Mouse (Mus musculus): ENCODE data around the gene Cfap44.

Gene Cfap44

GRCm38 (mm10) chr16:44394577-44395243 is at the start of gene Cfap44:
Gene Cfap44 (plus strand): TSS chr16:44394796.
- DNase-seq, result peak; percentile 45

GRCm38 (mm10) chr16:44347071-44347901 is 47.3 kb upstream of the Cfap44 start, which contains the start of gene Spice1:
Gene Spice1 (plus strand): TSS chr16:44347121.
- DNase-seq, result peak; percentile 93

DNA sequence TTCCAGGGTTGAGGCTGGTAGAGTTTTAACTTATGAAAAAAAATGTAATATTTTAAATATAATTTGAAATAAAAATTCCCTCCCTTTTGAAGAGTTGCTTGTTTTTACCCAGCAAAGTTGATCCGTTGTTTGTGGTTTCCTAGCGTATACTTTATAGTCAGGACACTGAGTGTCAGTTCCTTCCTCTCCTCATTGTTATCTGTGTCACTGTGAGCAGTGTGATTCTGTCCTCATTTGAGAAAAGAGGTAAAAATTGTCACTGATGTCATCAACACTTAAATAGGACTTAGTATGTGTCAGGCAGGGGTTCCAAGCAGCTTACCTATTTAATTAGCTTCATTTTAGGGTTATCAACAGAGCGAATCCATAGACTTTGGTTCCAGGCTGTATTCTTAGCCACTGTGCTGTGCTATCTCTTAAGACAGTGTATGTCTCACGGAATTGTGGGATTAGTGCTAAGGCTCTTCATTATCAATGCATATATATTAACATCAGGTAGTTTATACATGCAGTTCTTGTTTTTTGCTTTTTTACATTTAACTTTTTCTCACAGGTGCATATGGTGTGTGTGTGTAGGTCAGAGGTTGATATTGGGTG is 44.7 kb upstream of the Cfap44 start:
- DNase-seq, result no peak

DNA sequence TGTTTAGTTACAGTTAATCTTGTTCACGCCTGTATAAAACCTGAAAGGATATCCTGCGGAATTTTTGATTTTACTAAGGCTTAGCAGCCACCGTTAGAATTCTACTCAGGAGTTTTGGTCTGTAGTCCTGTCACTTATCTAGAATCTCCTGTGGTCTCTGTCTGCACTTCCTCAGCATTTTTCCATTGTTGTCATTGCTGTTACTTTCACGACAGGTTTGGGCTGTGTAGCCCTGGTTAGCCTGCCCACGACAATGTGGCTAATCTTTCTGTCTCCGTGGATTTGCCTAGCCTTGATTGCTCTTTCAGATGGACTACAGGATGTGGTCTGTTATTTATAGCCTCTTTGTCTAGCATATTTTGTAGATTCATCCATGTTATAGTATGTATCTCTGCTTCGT is 38.3 kb upstream of the Cfap44 start:
- DNase-seq, result no peak

DNA sequence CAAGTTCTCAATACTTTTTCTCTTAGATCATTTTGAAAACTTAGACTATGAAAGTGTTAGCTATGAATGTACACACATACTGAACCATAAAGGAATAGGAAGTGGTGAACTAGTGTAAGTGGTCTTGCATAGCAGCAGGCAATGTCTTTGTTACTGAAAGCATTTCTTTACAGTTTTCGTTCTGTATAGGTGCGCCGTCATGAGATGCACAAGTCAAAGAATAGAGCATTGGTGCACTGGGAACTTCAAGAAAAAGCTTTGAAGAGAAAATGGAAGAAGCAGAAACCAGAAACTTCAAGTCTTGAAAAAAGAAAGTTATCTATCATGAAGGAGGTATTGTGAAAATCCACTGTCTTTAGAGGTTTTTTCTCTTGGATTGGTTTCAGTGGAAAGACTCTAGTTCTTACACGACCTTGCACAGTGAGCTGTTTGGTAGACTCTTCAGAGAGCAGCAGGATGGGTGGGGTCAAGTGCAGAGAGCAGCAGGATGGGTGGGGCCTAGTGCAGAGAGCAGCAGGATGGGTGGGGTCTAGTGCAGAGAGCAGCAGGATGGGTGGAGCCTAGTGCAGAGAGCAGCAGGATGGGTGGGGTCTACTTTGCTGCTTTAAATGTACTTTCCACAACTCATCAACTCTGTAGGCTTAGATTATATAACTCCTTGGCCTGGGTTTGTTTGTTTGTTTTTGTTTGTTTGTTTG is 36.9 kb upstream of the Cfap44 start:
- DNase-seq, result no peak

GRCm38 (mm10) chr16:44361921-44362890 is 32.4 kb upstream of the Cfap44 start:
- peak; percentile 48 for DNase-seq

DNA sequence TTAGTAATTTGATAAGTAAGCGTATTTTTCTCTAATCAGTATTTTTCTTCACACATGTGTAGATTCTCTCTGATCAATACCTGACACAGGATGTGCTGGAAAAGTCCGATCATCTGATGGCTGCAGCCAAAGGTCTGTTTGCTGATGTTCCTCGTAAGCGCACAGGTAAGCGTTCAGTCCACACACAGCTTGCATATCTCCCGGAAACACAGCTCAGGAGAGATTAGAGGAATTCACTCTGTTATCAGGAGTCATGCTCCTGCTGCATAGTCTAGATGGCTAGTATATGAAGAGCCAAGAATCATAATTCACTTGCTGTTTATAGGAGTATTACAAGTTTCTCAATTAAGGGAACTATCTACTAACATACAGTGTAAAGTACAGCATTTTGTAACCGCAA is 29.1 kb upstream of the Cfap44 start:
- DNase-seq, result no peak

DNA sequence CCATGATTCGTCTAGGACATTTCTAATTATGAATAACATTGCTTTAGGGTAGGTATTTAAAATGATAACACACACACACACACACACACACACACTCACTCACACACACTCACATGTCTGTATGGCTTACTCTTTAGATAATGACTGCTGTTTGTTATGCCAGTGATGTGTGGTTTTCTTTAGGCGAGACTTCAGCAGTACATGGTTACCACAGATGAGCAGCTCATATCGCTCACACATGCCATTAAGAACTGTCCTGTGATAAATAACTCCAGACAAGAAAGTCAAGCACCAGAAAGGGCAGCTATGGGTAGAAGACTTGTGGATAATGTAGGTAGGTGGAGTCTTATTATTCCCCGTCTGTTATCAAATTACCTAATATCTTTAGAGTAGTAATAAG is 19.1 kb upstream of the Cfap44 start:
- DNase-seq, result no peak

DNA sequence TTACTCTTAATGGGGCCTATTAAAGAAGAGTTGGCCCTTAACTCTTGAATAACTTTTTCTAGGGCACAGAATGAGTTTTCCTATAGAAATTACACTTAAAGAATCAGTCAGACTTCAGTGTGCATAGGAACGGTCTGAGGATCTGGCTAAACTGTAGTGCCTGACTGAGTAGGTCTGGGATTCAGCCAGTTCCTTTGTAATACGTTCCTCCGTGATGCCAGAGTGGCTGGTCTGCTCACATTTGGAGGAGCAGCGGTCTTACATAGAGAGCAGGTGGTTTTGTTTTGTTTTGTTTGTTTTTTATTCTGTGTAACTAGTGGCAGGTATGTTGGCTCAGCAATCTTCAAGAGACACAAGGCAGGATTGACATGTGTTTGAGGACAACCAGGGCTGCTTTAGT is 14.6 kb upstream of the Cfap44 start:
- no peak for DNase-seq

- no peak for DNase-seq
These were observed 13.0 kb upstream of the Cfap44 start for GRCm38 (mm10) chr16:44381578-44381977.

- DNase-seq, result no peak
These were observed 11.0 kb upstream of the Cfap44 start for GRCm38 (mm10) chr16:44383549-44383948.

- no peak for DNase-seq
These were observed 10.3 kb upstream of the Cfap44 start for GRCm38 (mm10) chr16:44384251-44384650.

GRCm38 (mm10) chr16:44391877-44392548 is 2.6 kb upstream of the Cfap44 start:
- peak; percentile 14 for DNase-seq

GRCm38 (mm10) chr16:44404933-44405332 is 10.3 kb downstream of the Cfap44 start:
- DNase-seq, result no peak

DNA sequence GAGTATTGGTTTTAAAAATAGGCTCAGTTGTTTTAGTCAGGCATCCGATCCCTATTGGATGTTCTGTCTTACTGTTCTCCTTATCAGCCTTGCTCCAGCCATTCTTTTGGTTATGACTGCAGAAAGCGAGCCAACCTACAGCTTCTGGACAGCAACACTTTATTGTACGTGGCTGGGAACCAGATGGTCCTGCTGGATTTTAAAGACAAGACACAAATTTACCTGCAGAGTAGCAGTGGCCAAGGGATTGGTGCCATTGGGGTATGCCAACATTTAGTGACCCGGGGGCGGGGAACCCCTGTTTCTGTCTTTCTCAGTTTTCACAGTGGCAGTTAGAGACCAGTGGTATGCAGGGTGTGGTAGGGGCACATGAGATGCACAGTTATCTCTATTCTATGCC is 12.6 kb downstream of the Cfap44 start:
- DNase-seq, result peak; percentile 8

DNA sequence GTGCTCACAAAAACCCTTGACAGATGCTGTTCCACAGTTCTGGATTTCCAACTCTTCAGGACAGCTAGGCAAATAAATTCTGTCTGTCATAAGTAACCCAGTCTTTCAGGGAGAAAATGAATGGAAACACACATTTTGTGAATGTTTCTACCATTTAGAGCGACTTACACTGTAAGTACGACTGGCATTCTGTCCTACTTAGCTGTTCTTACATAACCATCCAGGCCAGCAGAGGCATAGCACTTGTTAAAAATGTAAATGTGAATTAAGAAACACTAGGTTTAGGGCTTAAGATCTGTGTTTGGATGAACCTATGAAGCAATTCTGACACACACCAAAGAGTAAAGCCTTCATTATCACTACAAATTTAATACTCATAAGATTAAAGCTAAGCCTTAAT is 13.7 kb downstream of the Cfap44 start:
- DNase-seq, result no peak

DNA sequence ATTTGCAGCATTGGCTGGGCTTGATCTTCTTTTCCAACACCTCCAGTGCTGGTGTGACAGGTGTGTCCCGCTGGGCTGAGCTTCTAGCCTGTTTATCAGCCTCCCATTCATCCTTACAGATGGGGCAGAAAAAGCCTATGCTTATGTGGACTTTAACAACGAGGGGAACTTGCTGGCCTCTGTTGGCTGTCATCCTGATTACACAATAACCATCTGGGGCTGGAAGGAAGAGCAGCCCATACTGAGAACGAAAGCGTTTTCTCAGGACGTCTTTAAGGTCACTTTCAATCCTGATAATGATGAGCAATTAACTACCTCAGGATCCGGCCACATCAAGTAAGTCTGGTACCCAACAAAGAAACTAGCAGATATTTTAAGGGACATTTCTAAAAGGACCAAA is 15.6 kb downstream of the Cfap44 start:
- DNase-seq, result no peak

GRCm38 (mm10) chr16:44417596-44417995 is 23.0 kb downstream of the Cfap44 start:
- DNase-seq, result no peak

- no peak for DNase-seq
These were observed 27.1 kb downstream of the Cfap44 start for GRCm38 (mm10) chr16:44421735-44422134.

GRCm38 (mm10) chr16:44423499-44423898 is 28.9 kb downstream of the Cfap44 start:
- no peak for DNase-seq

DNA sequence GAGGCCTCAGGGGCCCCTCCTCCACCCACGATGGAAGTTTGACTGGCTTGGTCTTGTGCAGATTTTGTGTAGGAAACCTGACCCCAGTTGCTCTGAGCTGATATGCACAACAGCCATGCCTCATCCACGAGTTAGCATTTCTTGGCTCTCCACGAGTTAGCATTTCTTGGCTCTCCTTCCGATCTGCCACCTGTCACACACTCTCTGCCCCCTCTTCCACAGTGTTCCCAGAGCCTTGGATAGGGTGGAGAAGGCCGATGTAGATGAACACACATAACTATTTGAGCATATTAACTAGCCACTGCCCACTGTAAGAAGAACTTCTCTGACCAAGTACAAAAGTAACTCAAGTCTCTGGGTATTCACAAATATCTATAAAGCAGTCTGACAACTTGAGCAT is 33.9 kb downstream of the Cfap44 start:
- DNase-seq, result no peak

Data from cerebellum, adult 8-10 months (tissue).